Mouse (Mus musculus) heart, postnatal 0 days (tissue): ENCODE data around the gene Foxf1.

Experiments
- CTCF ChIP-seq: IDR thresholded peaks from 2 replicates; pipeline ENCODE4 v1.5.1; 2016; ENCODE audit warnings: antibody characterized with exemption, control low read depth, low read depth
- EP300 ChIP-seq: IDR thresholded peaks from 2 replicates; pipeline ENCODE4 v1.6.1; 2016; ENCODE audit warnings: antibody characterized with exemption, low read depth

- no peak for TF ChIP-seq CTCF
- TF ChIP-seq EP300 = no peak
Measured at GRCm38 (mm10) chr8:121107668-121108656, 23.8 kb downstream of the Foxf1 start, which contains the start of gene Mthfsd.
